Mouse (Mus musculus) cerebellum, postnatal 4 days (tissue): Measurements from ENCODE around the gene Bcl11a.

Experiments used
- DNase-seq, 2 experiments: peaks; one replicate each; pipeline ENCODE4 v3.0.0; 2022; ENCODE audit warnings: low spot score in 2 of 2, mixed read lengths in 1 of 2

Bcl11a gene

GRCm38 (mm10) chr11:24079392-24080391, 1.8 kb downstream of the Bcl11a start:
- peak in 1 of 2 experiments; percentile 59 for DNase-seq

GRCm38 (mm10) chr11:24080541-24080940, 2.7 kb downstream of the Bcl11a start:
- peak in 1 of 2 experiments; percentile 53 for DNase-seq

- DNase-seq = peak; percentile 30 to 62
Measured at GRCm38 (mm10) chr11:24081016-24081686, 3.3 kb downstream of the Bcl11a start.

GRCm38 (mm10) chr11:24081687-24082384, 4.0 kb downstream of the Bcl11a start:
- DNase-seq = peak in 1 of 2 experiments; percentile 51

GRCm38 (mm10) chr11:24082385-24083075, 4.7 kb downstream of the Bcl11a start:
- DNase-seq = no peak

- DNase-seq = no peak
Measured at GRCm38 (mm10) chr11:24083076-24083405, 5.2 kb downstream of the Bcl11a start.

GRCm38 (mm10) chr11:24083423-24083822, 5.6 kb downstream of the Bcl11a start:
- DNase-seq = no peak

GRCm38 (mm10) chr11:24084077-24084476, 6.2 kb downstream of the Bcl11a start:
- no peak for DNase-seq

- DNase-seq = no peak
Measured at GRCm38 (mm10) chr11:24084590-24084989, 6.7 kb downstream of the Bcl11a start.

- no peak for DNase-seq
Measured at GRCm38 (mm10) chr11:24085986-24086385, 8.1 kb downstream of the Bcl11a start.

- DNase-seq = no peak
Measured at GRCm38 (mm10) chr11:24087069-24087468, 9.2 kb downstream of the Bcl11a start.

GRCm38 (mm10) chr11:24090443-24090842, 12.6 kb downstream of the Bcl11a start:
- no peak for DNase-seq

- DNase-seq = no peak
Measured at GRCm38 (mm10) chr11:24091393-24092080, 13.7 kb downstream of the Bcl11a start.

GRCm38 (mm10) chr11:24092618-24093017, 14.8 kb downstream of the Bcl11a start:
- DNase-seq = no peak

GRCm38 (mm10) chr11:24094086-24094487, 16.2 kb downstream of the Bcl11a start:
- no peak for DNase-seq

- DNase-seq = no peak
Measured at GRCm38 (mm10) chr11:24095236-24095635, 17.4 kb downstream of the Bcl11a start.

- DNase-seq = no peak
Measured at GRCm38 (mm10) chr11:24095656-24096353, 17.9 kb downstream of the Bcl11a start.

- no peak for DNase-seq
Measured at GRCm38 (mm10) chr11:24096483-24096882, 18.6 kb downstream of the Bcl11a start.

- no peak for DNase-seq
Measured at GRCm38 (mm10) chr11:24097026-24097425, 19.2 kb downstream of the Bcl11a start.

- no peak for DNase-seq
Measured at GRCm38 (mm10) chr11:24098069-24098468, 20.2 kb downstream of the Bcl11a start.
